Mouse (Mus musculus) cerebellum, adult 8-10 months (tissue): ENCODE results near the gene Hsd3b1.
"Not testable (repeated sequence)": the region's sequence is repeated elsewhere in the genome, so short reads cannot be mapped to it uniquely, and the experiment has no call there.

Source experiments
- DNase-seq: peaks from one replicate; pipeline ENCODE4 v3.0.0; 2022

The Hsd3b1 gene

GRCm38 (mm10) chr3:98859576-98859975, at the start of gene Hsd3b1:
Gene Hsd3b1, minus strand, starts transcription at chr3:98859794.
- DNase-seq = no peak

GRCm38 (mm10) chr3:98897606-98898005, 38.0 kb upstream of the Hsd3b1 start:
- no peak for DNase-seq

- DNase-seq = peak; percentile 1
Observed at GRCm38 (mm10) chr3:98895071-98895601, 35.5 kb upstream of the Hsd3b1 start.

- DNase-seq = no peak
Observed at GRCm38 (mm10) chr3:98893057-98893772, 33.6 kb upstream of the Hsd3b1 start, which contains the start of gene Hao2. Gene Hao2, minus strand, starts transcription at chr3:98893239.

GRCm38 (mm10) chr3:98890430-98890829, 30.8 kb upstream of the Hsd3b1 start:
- no peak for DNase-seq

GRCm38 (mm10) chr3:98888206-98888605, 28.6 kb upstream of the Hsd3b1 start:
- no peak for DNase-seq

GRCm38 (mm10) chr3:98880831-98881230, 21.2 kb upstream of the Hsd3b1 start:
- no peak for DNase-seq

- DNase-seq = no peak
Observed at GRCm38 (mm10) chr3:98880216-98880615, 20.6 kb upstream of the Hsd3b1 start.

GRCm38 (mm10) chr3:98868219-98868618, 8.6 kb upstream of the Hsd3b1 start:
- no peak for DNase-seq

GRCm38 (mm10) chr3:98862800-98863199, 3.2 kb upstream of the Hsd3b1 start:
- no peak for DNase-seq

GRCm38 (mm10) chr3:98858051-98858450, 1.5 kb downstream of the Hsd3b1 start:
- no peak for DNase-seq

GRCm38 (mm10) chr3:98856892-98857291, 2.7 kb downstream of the Hsd3b1 start:
- no peak for DNase-seq

- DNase-seq = no peak
Observed at GRCm38 (mm10) chr3:98855160-98855559, 4.4 kb downstream of the Hsd3b1 start.

GRCm38 (mm10) chr3:98853685-98854084, 5.9 kb downstream of the Hsd3b1 start:
- DNase-seq = no peak

- DNase-seq = no peak
Observed at GRCm38 (mm10) chr3:98853051-98853450, 6.5 kb downstream of the Hsd3b1 start.

- no peak for DNase-seq
Observed at GRCm38 (mm10) chr3:98852631-98853030, 7.0 kb downstream of the Hsd3b1 start.

GRCm38 (mm10) chr3:98851853-98852252, 7.7 kb downstream of the Hsd3b1 start:
- no peak for DNase-seq

GRCm38 (mm10) chr3:98850262-98850661, 9.3 kb downstream of the Hsd3b1 start:
- no peak for DNase-seq

GRCm38 (mm10) chr3:98848898-98849297, 10.7 kb downstream of the Hsd3b1 start:
- no peak for DNase-seq

GRCm38 (mm10) chr3:98814101-98814670, 45.4 kb downstream of the Hsd3b1 start, which contains the start of gene Hsd3b6:
Gene Hsd3b6, minus strand, starts transcription at chr3:98814443.
- no peak for DNase-seq

GRCm38 (mm10) chr3:98812653-98813052, 46.9 kb downstream of the Hsd3b1 start:
- DNase-seq = not testable (repeated sequence)

- DNase-seq = not testable (repeated sequence)
Observed at GRCm38 (mm10) chr3:98805032-98805431, 54.6 kb downstream of the Hsd3b1 start.
